Mouse (Mus musculus) lung, adult 2 months (tissue): ENCODE data around the gene Cxcl14.

Source experiments
- CTCF ChIP-seq: fragments of 200-500 bp; IDR thresholded peaks from 2 replicates; pipeline ENCODE4 v1.5.1; 2011; ENCODE audit warnings: mild to moderate bottlenecking, low read length, control low read depth; ENCODE audit not compliant: insufficient read depth
- POLR2A ChIP-seq: fragments of 200-500 bp; IDR thresholded peaks from 2 replicates; pipeline ENCODE4 v1.6.1; 2011; ENCODE audit warnings: low read depth, mild to moderate bottlenecking, control low read depth, low read length, borderline replicate concordance; ENCODE audit errors: extremely low read depth

- TF ChIP-seq POLR2A (no peak), CTCF (no peak)
Observed at GRCm38 (mm10) chr13:56252783-56253182, 43.6 kb downstream of the Cxcl14 start.
